Mouse (Mus musculus) erythroid progenitor cell, adult 5-6 weeks (primary cell): ENCODE data around the gene Oas1a. TPM values are rescaled to one million over a fixed set of nuclear protein-coding genes. Genes with fewer than 3 reads are reported as not detected.
"Not testable (repeated sequence)": the region's sequence is repeated elsewhere in the genome, so short reads cannot be mapped to it uniquely, and the experiment has no call there.

ENCODE experiments used
- ATAC-seq: replicated peaks from 2 replicates; pipeline ENCODE4 v1.8.0; 2016; ENCODE audit warnings: moderate number of reproducible peaks, mild to moderate bottlenecking, moderate TSS enrichment, inconsistent platforms; ENCODE audit not compliant: poor library complexity, low FRiP score, severe bottlenecking
- total RNA-seq, 2 experiments: library from RNA; stranded (forward) in 1 of 2; stranded (reverse) in 1 of 2; fragments of 150-400 nt in 1 of 2; fragments of 186-747, 209-891 nt in 1 of 2; gene quantifications; 2 replicates each; pipeline versions ENCODE4 v1.2.3 to v1.2.4; 2015 to 2017; ENCODE audit warnings: low replicate concordance in 2 of 2

Oas1a gene
- total RNA-seq, 2 experiments from 2014 or later, result 5.1 to 16.3 TPM

- no peak for ATAC-seq
Measured at GRCm38 (mm10) chr5:120895231-120895900, 12.0 kb downstream of the Oas1a start.

DNA sequence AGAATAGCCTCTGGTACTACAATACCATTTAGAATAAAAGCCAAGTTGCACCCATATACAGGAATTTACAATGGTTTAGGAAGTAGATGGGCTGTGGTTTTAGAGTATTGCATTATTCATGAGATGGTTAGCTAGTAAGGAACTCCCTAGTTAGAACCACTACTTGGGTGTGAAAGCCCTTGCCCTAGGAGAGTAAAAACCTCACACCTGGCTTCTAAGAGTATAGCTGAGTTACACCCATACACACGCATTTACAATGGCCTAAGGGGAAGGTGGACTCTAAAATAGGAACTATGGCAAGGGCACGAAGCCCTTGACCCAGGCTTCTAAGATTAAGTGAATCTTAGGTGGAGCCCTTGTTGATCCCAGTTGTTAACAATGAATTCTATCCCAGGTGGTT lies 12.6 kb downstream of the Oas1a start:
- ATAC-seq, result not testable (repeated sequence)

- not testable (repeated sequence) for ATAC-seq
Measured at GRCm38 (mm10) chr5:120893866-120894265, 13.5 kb downstream of the Oas1a start.

- ATAC-seq, result no peak
Measured at GRCm38 (mm10) chr5:120892243-120892660, 15.1 kb downstream of the Oas1a start.

- ATAC-seq, result not testable (repeated sequence)
Measured at GRCm38 (mm10) chr5:120891566-120892242, 15.6 kb downstream of the Oas1a start.

DNA sequence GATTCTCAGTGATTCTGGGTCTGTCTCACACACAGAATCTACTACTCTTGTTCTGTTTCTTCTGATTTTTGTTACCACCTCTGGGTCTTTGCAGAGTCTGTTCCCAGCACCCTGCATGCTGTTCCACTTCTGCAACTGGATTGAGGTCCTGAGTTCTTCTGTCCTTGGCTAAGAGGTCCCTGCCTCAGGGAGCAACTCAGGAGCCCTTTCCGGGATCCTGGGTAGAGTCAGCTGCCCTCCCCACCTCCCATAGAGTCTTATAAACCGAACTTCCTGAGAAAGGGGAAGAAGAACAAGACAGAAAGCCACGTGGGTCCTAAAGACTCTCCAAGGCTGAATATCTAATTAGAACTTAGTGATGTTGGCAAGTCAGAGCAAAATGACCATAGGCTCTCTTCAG lies 16.3 kb downstream of the Oas1a start:
- no peak for ATAC-seq

DNA sequence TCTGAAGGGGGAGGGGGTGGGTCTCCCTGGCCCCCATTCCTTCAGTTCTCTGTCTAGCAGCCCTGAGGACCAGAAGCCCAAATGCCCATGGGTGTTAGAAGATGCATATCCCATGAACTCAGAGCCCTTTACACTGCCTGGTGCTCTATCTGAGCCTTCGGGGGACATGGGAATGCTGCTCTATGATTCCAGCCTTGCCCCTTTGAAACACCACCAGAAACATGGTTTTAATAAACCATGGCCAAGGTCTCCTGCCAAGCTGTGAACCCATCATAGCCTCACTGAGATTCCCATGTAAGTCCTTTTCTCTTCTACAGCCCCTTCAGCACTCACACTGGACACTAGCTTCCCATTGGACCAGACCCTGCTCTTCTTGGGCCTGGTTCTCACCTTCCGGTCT lies 17.3 kb downstream of the Oas1a start:
- ATAC-seq, result no peak

- ATAC-seq, result not testable (repeated sequence)
Measured at GRCm38 (mm10) chr5:120888294-120888815, 19.0 kb downstream of the Oas1a start.

- ATAC-seq, result no peak
Measured at GRCm38 (mm10) chr5:120887831-120888230, 19.5 kb downstream of the Oas1a start.

- peak; percentile 32; the same call in 1 of the 2 replicates for ATAC-seq
Measured at GRCm38 (mm10) chr5:120887413-120887812, 19.9 kb downstream of the Oas1a start, which contains the start of gene Oas1g. Oas1g (minus strand) TSS chr5:120887613.

- not testable (repeated sequence) for ATAC-seq
Measured at GRCm38 (mm10) chr5:120881681-120882080, 25.6 kb downstream of the Oas1a start.

DNA sequence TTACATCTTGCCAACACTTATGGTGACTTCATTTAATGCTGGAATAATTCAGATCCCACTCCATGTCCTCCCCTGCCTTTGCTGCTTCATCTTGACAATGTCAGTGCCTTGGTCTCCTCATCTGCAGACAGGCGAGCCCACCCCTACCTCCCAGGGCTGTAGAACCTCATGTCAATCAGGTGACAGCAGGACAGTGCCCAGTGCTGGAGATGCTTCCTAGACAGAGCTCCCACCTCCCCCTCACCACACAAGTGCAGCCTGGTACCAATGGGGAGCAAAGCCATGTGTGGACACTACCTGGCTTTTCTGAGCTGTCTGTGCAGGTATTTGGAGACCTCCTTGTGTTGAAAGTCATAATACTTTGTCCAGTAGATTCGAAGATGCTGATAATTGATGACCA lies 28.5 kb downstream of the Oas1a start:
- not testable (repeated sequence) for ATAC-seq

DNA sequence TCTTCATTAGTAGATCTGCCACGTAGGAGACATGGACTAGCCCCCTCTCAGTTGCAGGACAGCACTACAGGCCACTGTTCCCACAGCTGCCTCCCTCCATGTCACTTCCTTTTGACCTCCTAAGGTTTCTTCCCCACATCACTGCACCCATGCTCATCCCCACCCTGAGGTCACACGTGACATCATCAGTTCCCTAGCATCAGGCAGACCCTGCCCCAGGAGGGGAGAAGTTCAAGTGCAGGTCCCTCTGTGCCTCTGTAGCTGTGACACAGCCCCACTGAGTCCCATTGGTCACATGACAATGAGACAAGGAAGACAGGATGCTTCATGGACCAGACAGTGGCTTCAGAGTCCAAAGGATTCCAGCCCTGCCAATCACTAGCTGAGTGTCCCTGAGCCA lies 29.9 kb downstream of the Oas1a start:
- not testable (repeated sequence) for ATAC-seq

GRCm38 (mm10) chr5:120876839-120877238 lies 30.5 kb downstream of the Oas1a start:
- not testable (repeated sequence) for ATAC-seq

GRCm38 (mm10) chr5:120871469-120871868 lies 35.9 kb downstream of the Oas1a start:
- no peak for ATAC-seq

GRCm38 (mm10) chr5:120870782-120871181 lies 36.5 kb downstream of the Oas1a start:
- ATAC-seq, result no peak

DNA sequence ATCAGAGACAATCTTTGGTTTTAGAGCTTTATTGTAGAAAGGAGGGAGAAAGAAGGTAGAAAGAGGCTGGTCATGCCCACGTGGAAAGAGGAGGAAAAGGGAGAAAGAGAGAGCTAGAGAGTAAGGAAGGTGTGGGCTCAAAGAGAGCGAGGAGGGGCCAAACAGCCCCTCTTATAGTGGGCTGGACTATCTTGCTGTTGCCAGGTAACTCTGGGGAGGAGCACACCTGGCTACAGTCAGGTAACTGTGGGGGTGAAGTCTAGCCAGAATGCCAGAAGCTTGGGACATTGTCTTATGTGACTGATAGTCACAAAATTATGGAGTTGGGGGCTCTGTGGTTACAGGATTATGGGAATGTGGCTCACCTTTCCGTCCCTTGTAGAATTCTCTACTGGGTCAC lies 37.2 kb downstream of the Oas1a start:
- no peak for ATAC-seq

DNA sequence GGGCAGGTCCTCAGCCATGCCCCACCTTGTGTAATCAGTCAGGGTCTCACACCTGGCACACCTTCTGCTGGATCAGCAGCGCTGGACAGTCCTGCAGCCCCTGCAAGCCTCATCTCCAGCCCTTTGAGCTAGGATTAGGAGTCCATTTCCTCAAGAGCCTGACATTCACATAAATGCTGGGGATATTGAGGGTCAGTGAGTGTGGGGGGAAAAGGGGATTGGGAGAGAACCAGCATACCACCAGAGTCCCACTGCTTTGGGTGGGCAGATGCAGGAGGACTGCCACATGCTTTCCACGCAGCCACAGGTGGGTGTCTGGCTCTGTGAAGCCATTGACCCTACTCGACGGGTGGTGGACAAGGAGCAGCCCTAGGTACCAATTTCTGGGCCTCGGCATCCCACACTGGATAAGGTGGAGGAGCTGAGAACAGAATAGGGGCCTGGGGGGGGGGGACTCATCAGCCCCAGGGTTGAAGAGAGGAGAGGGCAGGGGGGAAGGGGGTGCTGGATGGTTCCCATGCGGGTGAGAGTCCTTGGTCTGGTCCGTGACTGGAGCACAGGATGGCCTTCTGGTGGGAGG lies 37.8 kb downstream of the Oas1a start:
- ATAC-seq, result no peak

- no peak; the same call in 1 of the 2 replicates for ATAC-seq
Measured at GRCm38 (mm10) chr5:120865336-120865860, 41.9 kb downstream of the Oas1a start.

DNA sequence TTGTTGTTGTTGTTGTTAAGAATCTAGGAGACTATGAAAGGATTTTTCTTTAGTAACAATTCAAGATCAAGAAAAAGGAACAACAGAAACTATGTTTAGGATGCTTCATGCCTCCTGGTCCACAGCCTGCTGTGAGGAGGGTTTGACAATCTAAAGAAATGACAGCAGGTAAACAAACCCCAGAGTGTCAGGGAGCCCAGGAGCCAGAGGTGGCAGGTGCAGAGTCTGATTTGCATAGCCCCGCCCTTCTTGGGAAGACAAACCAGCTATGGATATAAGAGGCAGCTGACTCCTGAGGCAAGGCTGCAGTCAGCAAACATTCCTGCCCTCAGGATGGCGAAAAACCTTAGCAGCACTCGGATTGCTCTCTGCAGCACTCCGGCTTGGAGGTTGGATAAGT lies 46.2 kb downstream of the Oas1a start, which contains the start of gene Oas1h:
Oas1h (plus strand) TSS at position 301 of the 400 bp plus-strand sequence.
- no peak for ATAC-seq
